Mouse (Mus musculus) CD4-positive, CD25-positive, alpha-beta regulatory T cell, adult 4 months (primary cell): Measurements from ENCODE around the gene Kmt2e. TPM values are rescaled to one million over a fixed set of nuclear protein-coding genes. Genes with fewer than 3 reads are reported as not detected.

Experiments
- ATAC-seq: one replicate; pipeline ENCODE4 v1.8.0; 2017
- polyA plus RNA-seq, 2 experiments: library from polyadenylated mRNA; unstranded; fragments of 100-300 nt; shearing (Covaris generic); gene quantifications; one replicate each; pipeline ENCODE4 v1.2.1; 2017

Gene Kmt2e
- polyA plus RNA-seq, result 100 to 1,000 TPM; 183 to 238 TPM

DNA sequence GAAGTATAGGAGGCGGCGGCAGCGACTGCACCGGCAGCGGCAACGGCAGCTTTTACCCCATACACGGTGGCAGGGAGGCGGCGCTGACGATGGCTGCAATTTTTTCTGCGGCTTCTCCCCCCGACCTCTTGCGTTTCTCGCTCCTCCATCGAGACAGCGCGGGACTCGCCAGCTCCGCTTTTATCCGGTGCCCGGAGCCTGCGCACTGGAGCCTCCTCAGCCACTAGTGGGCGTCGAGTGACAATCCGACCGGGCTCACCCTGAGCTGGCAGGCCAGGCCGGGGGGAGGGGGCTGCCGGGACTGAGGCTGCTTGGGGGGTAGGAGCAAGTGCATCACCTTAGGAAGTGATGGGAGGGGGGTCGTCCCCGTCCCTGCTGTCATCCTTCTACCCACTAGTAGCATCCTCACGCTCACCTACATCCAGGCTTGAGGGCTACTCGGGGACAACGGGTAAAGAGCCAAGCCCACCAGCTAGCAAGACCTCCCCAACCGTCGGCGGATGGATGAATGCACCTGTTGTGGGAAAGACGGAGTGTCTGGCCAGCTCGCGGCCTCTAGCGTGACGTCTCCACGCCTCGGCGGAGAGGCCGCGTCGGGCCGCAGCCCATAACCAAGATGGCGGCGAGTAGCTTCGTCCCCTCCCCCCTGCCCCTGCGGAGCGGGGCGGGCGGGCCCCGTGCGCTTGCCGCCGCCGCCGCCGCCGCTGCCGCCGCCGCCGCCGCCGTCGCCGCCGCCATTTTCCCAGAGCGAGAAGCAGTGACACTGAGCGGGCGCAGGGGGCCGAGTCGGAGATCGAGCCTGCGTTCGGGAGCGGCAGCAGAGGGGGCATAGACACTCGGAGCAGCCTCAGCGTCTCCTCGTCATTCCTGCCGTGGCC, at the start of gene Kmt2e:
Gene Kmt2e (plus strand): TSS at position 722 of the 878 bp plus-strand sequence.
- ATAC-seq, result peak; percentile 33

DNA sequence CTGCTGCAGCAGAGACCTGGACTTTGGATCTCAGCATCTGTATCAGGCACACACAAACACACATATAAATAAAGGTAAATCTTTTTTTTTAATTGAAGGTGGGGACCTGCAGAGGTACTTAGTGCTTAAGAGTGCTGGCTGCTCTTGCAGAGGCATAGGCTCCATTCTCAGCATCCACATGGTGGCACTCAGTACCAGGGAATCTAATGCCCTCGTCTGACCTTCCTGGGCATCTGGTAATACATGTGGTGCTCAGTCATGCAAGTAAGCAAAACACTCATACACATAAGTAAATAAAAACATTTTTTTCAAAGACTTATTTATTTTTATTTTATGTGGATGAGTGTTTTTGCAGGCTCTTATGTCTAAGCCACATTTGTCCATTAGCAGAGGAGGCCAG, 49.1 kb upstream of the Kmt2e start:
- no peak for ATAC-seq

DNA sequence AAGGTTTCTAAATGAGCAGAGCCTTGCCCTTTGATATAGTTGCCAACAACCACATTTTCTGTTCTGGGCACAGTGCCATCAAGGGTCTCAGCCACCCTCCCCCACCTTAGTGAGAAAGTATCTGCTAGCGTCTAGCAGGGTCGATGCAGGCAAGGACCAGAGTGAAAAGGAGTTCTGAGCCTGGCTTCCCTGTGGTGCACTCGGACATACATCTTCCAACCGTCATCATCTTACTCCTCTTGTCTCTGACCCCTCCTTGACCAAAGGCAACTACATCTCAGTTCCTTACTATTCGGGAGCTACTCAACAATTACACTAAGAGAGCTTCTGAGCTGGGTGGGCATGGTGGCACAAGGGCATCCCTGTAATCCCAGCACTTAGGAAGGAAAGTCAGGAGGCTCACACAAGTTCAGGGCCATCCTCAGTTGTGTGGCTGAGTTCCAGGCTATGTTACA, 48.5 kb upstream of the Kmt2e start:
- ATAC-seq, result no peak

DNA sequence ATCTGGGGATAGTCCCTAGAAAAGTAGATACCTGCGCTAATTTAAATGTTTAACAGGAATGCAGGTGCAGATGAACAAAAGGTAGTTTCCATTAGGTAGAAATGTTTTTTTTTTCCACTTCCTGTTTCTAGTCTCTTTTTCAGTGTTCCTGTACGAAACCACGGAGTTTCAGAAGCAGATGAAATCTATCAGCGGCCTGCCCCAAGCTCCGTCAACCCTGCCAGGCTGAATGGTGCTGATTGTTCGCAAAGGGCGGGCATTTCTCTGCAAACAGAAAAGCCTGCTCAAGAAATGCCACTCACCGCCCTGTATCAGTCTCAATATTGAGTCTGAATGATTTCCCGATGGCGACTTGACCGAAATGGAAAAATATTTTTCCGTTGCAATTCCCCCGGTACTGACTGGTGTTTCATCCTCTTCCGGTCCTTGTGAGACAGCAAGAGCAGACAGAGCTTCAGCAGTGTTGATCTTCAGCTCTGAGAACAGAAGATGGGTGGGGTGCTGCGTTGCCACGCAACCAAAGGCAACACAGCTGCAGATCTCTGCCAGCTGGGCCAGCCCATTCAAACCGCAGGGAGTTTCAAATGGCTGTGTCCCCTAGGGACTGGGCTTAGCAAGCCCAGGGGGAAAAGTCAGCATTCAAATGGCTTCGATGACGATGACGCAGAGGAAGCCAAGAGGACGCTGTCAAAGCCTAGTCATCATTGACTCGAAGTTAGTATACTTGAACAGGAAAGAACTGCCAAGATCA, 47.5 kb upstream of the Kmt2e start:
- ATAC-seq, result peak; percentile 87

DNA sequence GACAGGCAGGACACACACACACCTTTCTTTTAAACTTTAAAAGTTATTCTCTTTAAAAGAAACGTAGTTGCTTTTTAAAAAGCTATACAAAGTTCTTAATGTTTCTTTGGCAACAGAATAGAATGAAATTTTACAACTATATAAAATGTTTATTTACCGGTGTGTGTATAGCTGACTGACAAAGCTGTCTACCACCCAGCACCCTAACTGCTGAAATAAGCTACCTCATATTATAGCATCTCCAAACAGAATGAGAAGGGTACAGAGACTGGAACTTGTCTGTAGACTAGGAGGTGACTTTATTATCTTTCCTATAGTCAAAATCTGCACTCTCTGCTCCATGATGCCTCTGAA, 47.0 kb upstream of the Kmt2e start:
- ATAC-seq, result peak; percentile 9

DNA sequence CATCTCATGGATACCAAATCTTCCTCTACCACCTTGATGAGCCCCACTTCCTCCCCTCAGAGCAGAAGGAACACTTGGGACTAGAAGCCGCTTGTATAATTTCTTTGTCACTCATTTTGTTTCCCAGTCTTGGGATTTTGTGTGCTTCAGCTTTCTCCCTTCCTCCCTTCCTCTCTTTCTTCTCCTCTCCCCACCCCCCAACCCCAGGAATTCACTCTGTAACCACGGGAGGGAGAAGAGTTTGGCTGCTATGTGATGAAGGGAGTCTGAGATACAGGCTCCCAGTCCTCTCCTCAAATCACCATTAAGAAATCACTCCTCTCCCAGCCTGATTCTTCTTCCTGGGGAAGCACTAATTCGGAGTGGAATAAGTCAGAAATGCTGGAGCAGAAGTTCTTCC, 46.1 kb upstream of the Kmt2e start:
- ATAC-seq, result no peak

DNA sequence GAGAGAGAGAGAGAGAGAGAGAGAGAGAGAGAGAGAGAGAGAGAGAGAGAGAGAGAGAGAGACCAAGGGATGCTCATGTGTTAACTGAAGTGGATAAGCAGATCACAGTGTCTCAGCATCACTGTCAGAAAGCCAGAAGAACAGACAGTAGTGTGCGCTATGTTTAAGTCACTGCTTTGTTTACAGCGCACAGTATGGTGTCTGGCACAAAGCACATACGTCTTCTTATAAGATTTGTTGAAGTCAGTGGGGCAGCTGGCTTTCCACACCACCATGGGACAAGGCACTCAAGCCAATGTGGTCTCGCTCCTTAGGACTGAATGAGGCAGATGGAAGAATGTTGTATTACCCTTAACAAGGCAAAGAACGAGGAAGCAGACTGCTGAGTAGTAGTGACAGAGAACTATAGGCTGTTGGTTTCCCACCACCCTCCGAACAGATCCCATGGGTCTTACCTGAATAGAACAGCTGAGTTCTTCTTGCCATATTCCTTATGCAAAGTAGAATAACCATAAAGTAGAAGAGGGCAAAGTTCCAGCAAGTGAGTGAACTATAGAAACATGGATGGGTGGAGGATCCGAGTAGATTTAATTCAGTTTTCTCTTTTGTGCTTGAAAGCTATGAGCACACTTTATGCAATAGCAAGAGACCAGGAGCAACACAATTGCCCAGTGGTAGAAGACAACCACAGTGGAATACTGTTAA, 44.5 kb upstream of the Kmt2e start:
- ATAC-seq, result no peak

DNA sequence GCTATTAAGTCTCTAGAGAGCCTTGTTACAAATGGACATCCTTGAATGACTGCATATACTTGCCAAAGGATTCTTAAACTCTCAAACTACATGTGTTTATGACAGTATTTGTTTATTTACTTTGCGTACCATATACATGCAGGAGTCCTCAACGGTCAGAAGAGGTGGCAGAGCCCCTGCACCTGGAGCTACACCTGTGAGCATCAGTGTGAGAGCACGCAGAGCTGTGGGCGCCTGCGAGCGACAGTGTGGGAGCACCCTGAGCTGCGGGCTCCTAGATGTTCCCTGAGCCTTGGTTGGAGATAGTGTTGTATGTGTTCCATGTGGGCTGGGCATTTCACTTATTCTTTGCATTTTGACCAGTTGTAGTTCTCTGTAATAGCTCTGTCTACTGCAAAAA, 42.5 kb upstream of the Kmt2e start:
- ATAC-seq, result no peak

DNA sequence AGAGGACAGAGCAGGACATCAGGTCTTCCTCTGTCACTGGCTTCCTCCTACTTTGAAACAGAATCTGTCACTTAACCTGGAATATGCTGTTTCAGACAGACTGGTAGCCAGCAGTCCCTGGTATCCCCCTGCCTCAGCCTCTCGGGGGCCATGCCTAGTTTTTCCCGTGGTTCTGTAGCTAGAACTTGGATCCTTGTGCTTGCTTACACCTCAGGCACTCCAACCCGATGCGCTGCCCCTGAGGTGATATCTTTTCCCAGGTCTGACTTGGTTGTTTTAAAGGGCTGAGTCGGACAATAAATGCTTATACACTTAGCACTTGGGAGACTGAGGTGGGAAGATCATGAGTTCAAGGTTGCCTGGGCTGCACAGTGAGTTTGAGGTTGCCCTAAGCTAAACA, 40.4 kb upstream of the Kmt2e start:
- no peak for ATAC-seq

DNA sequence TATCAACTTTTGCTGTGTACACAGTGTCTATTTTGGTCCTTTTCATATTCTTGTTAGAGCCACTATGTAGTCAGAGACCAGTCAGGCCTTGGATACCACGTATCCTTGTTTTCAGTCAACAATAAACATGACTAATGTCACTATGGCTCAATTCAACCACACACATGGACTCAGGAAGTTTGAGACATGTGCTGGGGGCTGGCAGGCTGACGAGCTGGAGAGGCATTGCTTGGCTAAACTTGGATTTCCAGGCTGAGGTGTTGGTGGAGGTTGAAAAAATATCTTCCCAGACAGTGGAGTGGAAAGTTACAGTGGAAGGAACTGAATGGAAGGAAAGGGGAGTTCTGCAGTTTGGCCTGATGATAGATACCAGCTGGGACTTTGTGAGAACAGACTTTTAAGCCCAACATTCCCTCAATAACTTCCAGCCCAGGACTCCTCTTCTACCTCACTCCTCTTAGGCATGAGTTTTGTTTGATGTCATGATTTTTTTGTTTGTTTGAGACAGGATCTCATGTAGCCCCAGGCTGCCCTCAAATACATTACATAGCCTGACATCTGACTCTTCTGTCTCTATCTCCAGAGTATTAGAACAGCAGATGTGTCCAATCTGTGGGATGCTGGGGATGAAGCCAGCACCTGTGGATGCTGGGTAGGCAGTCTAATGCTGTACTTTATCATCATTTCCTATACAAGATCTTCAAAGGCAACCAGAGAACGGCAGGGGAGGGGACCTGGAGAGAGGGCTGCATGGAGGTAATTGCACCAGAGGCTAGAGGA, 39.7 kb upstream of the Kmt2e start:
- no peak for ATAC-seq

DNA sequence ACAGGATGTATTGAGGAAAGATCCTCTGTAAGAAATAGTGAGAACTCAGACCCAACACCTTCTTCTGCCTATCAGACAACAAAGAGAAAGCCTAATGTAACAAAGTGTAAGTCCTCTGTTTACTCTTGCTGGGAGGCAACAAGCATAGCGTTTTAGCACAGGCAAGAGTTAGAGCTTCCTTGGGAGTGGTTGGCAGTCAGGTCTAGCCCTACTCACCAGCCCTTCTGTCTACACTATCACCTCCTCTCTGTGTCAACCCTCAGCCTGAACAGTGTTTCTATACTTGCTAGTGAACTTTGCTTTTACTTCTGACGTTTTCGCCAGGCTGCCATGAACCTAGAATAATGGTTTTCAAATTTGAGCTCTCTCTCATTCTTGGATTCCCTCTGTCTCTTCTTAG, 38.5 kb upstream of the Kmt2e start:
- no peak for ATAC-seq

DNA sequence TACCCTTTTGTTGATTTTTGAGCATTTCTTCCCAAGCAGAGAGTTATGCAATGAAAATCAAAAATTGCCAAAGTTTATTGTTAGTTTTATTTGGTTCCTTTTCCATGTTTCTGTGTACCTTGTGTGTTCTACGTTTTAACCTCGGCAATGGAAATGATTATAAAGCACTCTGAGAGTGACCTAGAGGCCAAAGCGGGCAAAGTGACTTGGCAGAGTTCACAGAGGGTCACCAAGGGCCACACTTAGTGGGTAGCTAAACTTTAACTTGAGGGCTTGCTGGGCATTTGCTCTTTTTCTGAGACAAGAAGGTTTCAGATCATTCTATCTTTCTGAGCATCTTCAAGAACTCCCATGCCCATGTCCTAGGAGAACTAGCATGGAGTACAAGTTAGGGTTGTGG, 37.5 kb upstream of the Kmt2e start:
- no peak for ATAC-seq

DNA sequence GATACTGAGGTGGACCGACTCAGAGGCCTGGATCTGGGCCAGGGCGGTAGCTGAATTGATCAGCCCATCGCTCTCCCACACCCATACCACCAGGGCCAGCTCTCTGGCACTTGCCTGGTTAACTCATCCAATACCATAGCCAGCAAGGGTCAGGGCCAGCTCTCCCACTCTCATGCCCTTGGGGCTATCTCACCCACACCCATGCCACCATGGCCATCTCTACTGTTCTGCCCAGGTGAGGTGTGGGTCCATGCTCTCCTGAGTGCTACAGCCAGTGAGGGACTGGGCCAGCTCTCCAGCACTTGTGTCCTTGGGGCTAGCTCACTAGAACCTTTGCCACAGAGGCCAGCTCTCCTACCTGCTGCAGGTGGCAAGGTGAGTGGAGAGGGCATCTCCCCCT, 34.1 kb upstream of the Kmt2e start:
- ATAC-seq, result no peak

DNA sequence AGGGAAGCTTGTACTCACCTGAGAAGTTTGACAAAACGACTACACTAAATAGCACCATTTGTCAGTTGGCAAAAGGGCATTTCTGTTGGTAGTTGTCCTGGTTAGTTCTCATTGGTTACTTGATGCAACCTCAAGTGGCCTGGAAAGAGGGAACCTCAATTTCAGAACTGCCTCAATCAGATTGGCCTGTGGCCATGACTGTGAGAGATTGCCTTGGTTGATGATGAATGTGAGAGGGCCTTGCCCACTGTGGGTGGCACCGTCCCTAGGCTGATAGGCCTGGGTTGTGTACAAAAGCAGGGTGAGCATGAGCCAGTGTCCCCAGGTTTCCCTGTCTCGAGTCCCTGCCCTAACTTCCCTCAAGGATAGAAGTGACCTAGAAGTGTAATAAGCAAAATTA, 33.4 kb upstream of the Kmt2e start:
- ATAC-seq, result no peak

DNA sequence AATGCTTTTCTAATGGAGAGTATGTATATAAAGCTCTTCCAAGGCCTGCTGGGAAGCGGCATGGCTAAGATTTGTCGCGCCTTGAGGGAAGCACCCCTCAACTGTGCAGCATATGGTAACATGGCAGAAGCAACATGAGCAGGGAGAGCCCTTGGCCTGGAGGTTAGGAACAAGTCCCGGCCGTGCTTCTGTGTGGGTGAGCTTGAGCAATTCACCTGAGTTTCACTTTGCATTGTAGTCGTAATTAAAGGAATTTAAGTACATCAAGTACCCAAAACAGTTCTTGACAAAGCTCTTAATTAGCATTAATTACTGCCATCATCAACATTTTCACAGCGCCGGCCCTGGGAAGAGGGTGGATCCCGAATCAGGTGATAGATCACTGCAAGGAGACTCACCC, 32.9 kb upstream of the Kmt2e start:
- no peak for ATAC-seq

DNA sequence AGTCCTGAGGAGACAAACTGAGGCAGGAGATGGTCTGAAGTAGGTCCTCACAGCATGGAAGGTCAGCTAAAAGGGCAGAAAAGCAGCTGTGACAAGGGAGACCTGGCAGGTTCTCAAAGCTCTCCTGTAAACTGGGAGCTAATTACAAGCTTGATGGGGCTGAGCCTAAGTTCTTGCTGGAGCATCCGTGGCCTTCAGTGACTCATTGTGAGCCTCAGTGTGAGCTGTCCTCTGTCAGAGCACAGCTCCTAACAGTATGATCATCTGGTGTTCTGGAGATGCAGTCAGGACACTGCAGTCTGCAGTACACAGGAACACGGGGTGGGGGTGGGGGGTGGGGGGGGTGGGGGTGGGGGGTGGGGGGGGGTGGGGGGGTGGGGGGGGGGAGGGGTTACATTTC, 32.2 kb upstream of the Kmt2e start:
- no peak for ATAC-seq

DNA sequence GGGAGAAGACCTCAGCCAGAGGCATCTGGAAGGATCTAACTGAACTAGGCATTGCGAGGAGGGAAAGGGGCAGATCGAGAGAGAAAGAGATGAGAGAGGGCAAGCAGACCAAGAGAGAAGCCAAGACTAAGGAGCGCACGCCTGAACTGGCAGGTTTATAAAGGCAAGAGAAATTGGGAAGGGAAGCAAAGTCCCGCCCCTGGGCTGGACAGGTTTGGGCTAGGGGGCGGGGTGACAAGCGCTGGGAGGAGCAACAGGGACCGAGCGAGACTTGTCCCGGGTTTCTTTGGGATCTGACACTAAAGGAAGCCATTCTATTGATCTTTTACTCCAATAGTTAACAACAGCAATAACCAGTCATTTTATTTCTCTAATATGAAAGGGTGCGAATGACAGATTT, 31.1 kb upstream of the Kmt2e start:
- no peak for ATAC-seq

DNA sequence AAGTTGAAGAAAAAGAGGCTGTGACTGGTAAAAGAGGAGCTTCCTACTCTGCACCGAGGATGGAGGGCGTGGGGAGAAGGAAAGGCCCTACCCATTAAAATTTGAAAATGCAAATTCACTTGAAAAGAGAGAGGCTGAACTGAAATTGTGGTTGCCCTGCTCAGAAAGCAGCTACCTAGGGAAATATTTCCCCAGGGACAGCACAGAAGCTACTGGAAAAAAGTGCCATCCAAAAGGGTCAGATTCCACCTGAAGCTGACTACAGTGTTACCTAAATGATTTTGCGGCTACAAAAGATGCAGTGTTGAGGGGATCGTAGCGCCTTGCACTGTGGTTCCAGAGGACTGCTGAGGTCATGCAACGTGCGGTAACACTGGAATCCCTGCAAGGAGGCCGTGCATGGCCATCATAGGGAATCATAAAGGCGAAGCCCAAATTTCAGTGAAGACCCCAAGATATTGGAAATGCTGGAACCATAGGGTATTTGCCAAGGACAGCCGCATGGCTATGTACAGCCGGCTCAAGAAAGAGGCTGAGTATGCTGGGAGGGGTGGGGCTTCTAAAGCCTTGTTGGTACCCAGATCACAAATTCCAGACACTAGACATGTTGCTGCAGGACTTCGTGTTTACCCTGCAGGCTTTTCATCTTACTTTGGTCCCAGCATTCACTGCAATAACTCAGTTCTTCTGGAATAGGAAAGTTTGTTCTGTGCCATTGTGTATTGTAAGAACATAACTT, 28.4 kb upstream of the Kmt2e start:
- no peak for ATAC-seq

DNA sequence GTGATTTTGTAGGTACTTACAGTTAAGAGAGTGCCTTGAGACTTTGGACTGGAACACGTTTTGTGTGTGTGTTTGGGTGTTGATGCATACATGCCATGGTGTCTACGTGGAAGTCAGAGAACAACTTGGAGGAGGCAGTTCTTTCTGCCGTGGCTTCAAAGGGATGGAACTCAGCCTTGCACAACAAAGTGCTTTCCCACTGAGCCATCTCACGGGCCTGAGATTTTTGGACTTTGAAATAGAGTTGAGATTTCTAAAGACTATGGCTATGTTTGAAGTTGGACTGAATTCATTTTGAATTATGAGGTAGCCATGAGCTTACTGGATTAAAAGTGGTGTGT, 27.9 kb upstream of the Kmt2e start:
- ATAC-seq, result no peak

DNA sequence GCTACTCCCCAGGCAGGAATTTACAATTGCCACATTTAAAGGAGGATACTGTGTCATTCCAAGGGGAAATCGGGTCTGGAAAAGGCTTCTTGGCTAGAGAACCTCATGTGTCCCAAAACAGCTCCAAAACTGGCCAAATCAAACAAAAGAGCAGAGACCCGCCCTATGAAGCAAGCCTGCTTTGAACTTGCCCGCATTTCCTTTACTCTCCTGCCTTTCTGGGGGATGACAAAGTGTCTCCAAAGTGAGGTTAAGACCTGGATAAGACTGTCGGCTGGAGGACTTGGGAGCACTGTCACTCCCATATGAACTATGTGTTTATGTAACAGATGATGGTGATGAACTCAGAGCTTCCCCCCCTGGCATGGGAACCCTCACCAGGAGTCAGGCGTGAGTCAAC, 26.1 kb upstream of the Kmt2e start:
- ATAC-seq, result no peak

DNA sequence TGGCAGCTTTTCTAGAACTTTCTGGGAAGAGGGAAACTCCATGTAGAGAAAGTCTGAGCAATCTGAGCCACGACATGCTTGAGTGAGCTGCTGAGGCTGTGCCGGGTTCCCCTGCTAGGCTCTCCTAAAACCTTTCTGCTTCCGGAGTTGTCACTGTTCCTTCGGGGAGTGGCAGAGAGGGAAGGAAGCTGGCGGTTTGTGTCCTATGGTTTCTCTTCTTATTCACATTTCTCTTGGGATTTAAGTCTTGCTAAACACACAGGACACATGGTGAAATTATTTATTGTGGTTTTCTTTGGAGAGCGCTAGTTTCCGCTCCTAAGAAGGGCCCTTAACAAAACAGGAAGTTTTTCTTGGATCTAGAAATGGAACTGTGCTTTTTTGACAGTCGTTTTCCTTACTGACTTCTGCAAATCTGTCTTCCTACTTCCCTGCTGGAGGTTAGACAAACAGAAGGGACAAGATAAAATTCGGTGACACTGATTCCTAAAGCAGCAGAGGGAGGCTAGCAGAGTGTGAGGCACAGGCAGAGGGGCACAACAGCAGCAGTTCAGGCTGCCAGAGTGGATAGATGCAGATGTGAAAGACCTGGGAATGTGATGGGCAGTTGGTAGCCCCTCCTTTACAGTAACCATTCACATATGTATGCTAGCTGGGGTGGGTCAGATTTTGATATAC, 24.1 kb upstream of the Kmt2e start:
- no peak for ATAC-seq

DNA sequence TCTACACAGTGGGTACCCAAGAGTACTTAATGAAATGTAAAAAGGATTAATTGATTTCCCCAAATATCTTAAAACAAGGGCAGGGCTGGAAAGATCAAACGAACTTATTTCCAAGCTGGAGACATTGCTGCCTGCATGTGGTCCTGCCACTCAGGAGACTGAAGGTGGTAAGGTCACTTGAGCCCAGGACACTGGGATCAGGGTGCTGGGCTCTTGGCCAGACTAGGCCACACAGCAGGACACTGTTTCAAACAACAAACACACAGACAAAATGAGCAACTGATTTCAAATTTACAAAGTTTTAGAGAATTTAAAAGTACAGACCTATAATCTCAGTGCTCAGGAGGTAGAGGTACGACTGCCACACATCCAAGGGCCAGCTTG, 23.5 kb upstream of the Kmt2e start:
- ATAC-seq, result no peak
